Mouse (Mus musculus) cerebellum, postnatal 36 days (tissue): ENCODE results near the gene Trafd1.
"Not testable (repeated sequence)": the region's sequence is repeated elsewhere in the genome, so short reads cannot be mapped to it uniquely, and the experiment has no call there.

Experiments used
- DNase-seq, 2 experiments: peaks; one replicate each; pipeline ENCODE4 v3.0.0; 2021 to 2022; ENCODE audit warnings: mixed read lengths in 2 of 2

Gene Trafd1

GRCm38 (mm10) chr5:121383857-121384756 is 1.3 kb downstream of the Trafd1 start:
- DNase-seq, result no peak

- DNase-seq, result no peak
These were observed 4.7 kb downstream of the Trafd1 start for GRCm38 (mm10) chr5:121380692-121381091.

DNA sequence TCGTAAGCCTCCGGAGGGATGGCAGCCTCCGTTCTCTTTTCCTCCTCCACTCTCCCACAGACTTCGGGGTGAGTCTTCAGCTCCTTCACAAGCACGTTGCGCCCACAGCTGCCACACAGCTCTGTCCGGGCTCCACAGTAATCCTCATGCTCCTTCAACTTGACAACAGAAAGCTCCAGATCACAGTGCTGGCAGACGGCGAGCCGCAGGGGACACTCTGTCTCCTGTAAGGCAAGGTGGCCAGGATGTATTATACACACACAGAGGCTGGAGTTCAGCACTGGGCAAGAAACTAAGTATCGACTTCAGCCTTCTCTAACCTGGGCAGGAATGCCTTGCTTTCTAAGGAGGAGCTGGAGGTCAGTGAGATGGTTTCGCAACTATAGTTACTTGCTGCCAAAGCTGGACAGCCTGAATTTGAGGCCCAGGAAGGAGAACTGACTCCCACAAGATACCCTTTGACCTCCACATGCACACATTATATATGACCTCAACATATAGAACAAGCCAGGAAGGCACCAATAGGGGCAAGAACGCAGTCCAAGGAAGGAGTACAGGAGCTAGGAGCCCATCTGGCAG is 6.7 kb downstream of the Trafd1 start:
- no peak for DNase-seq

- DNase-seq, result peak; percentile 42 to 46
These were observed 8.5 kb downstream of the Trafd1 start for GRCm38 (mm10) chr5:121376972-121377371.

DNA sequence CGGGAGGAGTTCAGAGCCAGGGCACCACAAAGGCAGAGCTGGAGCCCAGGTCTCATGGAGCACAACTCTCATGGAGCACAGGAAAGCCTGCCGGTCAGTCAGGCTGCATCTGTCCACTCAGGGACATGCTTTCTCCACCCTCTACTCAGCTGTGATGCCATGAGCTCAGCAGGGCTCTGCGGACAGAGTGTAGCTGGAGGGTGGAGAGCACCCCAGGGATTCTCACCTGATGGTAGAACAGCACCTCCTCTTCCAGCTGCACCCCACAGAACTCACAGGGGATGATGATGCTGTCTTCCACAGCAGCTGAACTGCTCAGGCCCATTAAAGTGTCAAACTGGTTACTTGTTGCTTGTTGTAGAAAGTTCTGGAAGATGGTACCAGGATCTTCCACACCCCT is 10.6 kb downstream of the Trafd1 start:
- no peak for DNase-seq

GRCm38 (mm10) chr5:121371712-121372111 is 13.7 kb downstream of the Trafd1 start:
- DNase-seq, result no peak

DNA sequence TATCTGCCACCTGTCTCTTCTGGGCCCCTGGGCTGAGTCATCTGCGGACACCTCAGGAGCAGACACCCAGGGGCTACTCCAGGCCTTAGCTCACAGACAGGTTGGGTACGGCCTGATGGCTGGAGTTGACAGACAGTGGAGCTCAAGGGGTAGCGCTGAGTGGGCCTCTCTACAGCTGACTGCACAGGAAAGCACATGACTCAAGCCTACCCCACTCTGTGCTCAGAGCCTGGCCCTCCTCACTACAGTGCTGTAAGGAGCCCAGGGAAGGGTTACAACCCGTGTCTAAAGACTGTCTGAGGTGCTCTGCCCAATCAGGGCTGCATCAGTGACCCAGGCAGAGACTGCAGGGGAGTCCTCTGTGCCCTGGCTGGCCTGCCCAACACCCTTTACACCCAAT is 18.2 kb downstream of the Trafd1 start:
- DNase-seq, result no peak

- DNase-seq, result no peak
These were observed 18.8 kb downstream of the Trafd1 start for GRCm38 (mm10) chr5:121366449-121367225.

DNA sequence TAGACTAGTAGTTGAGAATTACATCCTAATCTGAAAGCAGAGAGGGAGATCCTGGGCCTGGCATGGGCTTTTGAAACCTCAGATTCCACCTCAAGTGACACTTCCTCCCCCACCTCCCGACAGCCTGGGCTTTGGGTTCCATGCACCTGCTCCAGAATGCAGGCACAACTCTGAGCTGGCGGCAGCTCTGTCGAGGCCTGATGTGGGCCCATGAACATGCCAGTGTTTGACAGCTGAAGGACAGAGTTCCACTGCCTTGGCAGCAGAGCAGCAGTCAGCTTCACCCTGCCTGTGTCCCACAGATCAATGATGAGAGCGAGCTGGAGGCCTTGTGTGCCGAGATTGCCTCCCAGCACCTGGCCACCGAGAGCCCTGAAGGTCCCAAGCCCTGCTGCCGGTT is 22.0 kb downstream of the Trafd1 start:
- no peak for DNase-seq

DNA sequence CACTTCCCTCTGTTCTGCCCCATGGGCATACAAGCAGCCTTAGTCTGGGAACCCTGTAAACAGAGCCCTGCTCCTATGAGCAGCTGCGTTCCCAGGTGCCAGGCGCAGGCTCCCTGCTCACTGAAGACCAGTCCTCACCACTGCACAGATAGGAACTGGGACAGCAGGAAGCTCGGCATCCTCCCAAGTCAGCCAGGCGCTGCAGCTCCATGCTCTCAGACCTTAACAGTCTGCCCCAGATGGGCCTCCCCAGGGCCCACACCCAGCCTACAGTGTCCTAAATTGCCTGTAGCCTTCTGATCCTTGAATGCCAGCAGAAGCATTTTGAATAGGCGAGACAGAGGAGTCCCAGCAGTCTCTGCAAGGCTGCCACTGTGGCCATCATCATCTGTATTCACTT is 23.7 kb downstream of the Trafd1 start:
- DNase-seq, result peak in 1 of 2 experiments; percentile 34

DNA sequence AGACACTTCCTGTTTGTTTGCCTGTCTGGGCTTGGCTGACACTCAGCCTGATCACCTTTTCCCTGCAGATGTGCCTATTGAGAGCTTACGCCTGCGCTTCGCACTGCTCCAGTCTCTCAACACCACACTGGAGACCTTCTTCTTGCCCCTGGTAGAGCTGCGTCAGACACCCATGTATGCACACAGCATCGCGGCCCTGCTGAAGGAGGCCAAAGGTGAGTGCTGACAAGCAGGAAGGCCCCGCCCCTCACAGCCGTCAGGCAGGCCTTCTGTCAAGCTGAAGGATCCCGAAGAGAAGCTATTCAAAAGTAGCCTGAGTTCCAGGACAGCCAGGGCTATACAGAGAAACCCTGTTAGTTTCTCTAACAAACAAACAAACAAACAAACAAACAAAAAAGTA is 26.2 kb downstream of the Trafd1 start:
- DNase-seq, result no peak

GRCm38 (mm10) chr5:121343997-121344396 is 41.4 kb downstream of the Trafd1 start:
- DNase-seq, result no peak

GRCm38 (mm10) chr5:121342490-121342889 is 42.9 kb downstream of the Trafd1 start:
- peak in 1 of 2 experiments; percentile 42 for DNase-seq

GRCm38 (mm10) chr5:121340965-121341473 is 44.4 kb downstream of the Trafd1 start:
- no peak for DNase-seq

GRCm38 (mm10) chr5:121339507-121340230 is 45.8 kb downstream of the Trafd1 start:
- DNase-seq, result peak; percentile 39 to 58

DNA sequence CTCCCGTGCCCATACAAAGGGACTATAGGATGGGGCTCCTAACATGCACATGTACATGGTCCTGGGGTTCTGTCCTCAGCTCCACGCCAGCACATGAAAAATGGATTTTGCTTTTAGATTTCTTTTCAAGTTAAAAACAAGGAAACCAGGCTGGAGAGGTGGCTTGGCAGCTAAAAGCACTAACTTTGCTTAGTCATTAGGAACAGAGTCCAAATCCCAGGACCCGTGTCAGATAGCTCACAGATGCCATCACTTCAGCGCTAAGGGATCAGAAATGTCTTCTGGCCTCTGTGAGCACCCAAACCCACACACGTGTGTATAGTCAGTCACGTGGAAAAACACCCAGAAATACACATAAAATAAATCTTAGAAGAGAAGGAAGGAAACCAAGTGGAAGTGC is 48.7 kb downstream of the Trafd1 start:
- DNase-seq, result no peak

GRCm38 (mm10) chr5:121336009-121336408 is 49.4 kb downstream of the Trafd1 start:
- DNase-seq, result peak; percentile 55 to 59

- DNase-seq, result no peak
These were observed 50.0 kb downstream of the Trafd1 start for GRCm38 (mm10) chr5:121335426-121335825.

DNA sequence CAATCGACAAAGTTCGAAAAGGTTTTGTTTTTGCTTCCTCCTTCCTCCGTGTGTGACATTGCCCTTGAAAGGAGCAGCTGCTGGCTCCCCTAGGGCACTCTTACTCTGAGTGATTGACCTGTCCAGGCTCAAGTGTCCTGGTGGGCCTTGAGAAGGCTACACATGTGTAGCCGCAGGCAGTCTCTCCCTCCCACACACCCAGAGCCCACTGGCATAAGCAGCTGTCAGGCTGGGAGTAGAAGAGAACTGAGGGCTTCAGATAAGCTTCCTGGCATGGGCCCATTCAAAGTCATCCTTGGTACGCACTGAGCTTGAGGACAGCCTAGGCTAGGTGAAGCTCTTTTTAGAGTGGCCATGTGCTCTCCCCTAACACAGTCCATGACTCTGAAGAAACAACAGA is 51.0 kb downstream of the Trafd1 start:
- no peak for DNase-seq

DNA sequence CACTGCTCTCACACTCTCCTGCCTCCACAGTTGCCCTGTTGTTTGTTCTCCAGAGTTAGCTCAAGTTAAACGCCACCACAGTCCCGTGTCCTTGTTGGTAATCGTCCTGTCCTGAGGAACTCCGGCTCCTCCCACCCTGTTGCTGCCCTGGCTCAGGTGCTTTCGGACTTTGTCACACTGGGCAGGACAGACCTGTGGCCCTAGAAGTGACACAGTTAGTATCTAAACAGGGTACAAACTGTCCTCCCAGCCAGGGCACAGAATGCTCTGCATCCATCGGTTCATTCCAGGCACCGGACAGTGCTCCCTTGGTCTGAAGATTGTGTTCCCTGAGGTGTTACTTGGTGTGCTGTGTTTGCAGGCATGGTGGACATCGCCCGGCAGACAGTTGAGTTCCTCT is 51.5 kb downstream of the Trafd1 start:
- no peak for DNase-seq

DNA sequence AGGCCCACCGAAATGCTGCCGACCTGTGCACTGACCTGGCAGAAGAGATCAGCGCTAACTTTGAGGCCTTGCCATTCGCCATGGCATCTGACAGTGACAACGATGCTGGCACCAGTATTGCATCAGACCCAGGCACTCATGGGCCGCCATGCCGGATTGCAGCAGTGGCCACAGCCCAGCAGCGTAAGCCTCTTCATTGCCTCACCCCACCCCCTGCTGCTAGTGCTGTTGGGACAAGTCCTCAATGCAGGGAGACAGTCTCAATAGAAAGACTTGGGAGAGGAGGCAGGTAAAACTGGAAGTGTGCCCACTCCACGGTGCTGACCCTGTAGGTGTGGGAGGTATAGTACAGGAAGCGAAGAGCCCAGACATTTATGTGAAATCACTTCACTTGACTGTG is 53.7 kb downstream of the Trafd1 start:
- no peak for DNase-seq

GRCm38 (mm10) chr5:121330154-121330816 is 55.1 kb downstream of the Trafd1 start:
- DNase-seq, result not testable (repeated sequence)
